Mouse (Mus musculus) hindbrain, embryonic 13.5 days (tissue): Measurements from ENCODE around the gene Enpep. TPM values are rescaled to one million over a fixed set of nuclear protein-coding genes. Genes with fewer than 3 reads are reported as not detected.

Experiments
- ATAC-seq: fragments of 200-750 bp; cut with Nextera tagmentation; 2 replicates; pipeline ENCODE4 v1.8.0; 2017; ENCODE audit warnings: moderate TSS enrichment; ENCODE audit not compliant: low FRiP score
- H3K27ac ChIP-seq: fragments of 300-500 bp; sonication (generic); 2 replicates; pipeline ENCODE4 v1.5.1; 2015; ENCODE audit warnings: inconsistent platforms, mild to moderate bottlenecking, moderate library complexity
- H3K27me3 ChIP-seq: fragments of 300-500 bp; sonication (generic); 2 replicates; pipeline ENCODE4 v1.6.1; 2015; ENCODE audit warnings: mild to moderate bottlenecking, inconsistent platforms
- H3K36me3 ChIP-seq: fragments of 300-500 bp; sonication (generic); 2 replicates; pipeline ENCODE4 v1.6.1; 2015; ENCODE audit warnings: mild to moderate bottlenecking, inconsistent platforms
- H3K4me1 ChIP-seq: fragments of 300-500 bp; sonication (generic); replicated peaks from 2 replicates; pipeline ENCODE4 v1.6.1; 2015; ENCODE audit warnings: inconsistent platforms
- H3K4me2 ChIP-seq: fragments of 300-500 bp; sonication (generic); 2 replicates; pipeline ENCODE4 v1.6.1; 2015; ENCODE audit warnings: inconsistent platforms, mild to moderate bottlenecking, moderate library complexity
- H3K4me3 ChIP-seq: fragments of 300-500 bp; sonication (generic); 2 replicates; pipeline ENCODE4 v1.5.1; 2015; ENCODE audit warnings: mild to moderate bottlenecking, inconsistent platforms
- H3K9ac ChIP-seq: fragments of 300-500 bp; sonication (generic); 2 replicates; pipeline ENCODE4 v1.6.1; 2015; ENCODE audit warnings: mild to moderate bottlenecking, inconsistent platforms
- H3K9me3 ChIP-seq: fragments of 300-500 bp; sonication (generic); 2 replicates; pipeline ENCODE4 v1.6.1; 2016; ENCODE audit warnings: inconsistent platforms
- WGBS: fragments of 180-500 bp; shearing (Covaris S2); methylation state at CpG from one replicate; pipeline ENCODE4 v1.1.7; 2015; 5-methylcytosine and 5-hydroxymethylcytosine counted together
- polyA plus RNA-seq: library from polyadenylated mRNA; unstranded; fragments of >200 nt; fragmentation: Nextera tagmentation; extraction: Ambion mirVana; gene quantifications from 2 replicates; pipeline ENCODE4 v1.2.1, GENCODE M21; 2015

Gene Enpep
- polyA plus RNA-seq, 1 experiment from 2014 or later = 1.6 TPM

DNA sequence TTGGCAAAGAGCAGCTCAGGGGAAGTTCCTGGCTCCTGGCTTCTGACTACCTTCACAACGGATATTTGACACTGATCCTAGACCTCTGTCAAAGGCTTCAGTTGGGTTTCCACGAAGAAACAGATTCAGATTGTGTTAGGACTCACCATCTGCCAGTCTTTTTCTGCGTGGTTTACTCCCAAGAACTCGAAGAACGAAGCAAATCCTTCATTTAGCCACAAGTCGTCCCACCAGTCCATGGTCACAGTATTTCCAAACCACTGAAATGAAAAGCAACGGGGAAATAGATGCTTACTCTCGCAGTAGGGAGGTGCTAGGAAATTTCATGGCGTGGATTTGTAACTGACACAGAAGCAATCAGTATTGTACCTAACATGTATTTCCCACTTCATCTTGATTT, 23.6 kb downstream of the Enpep start:
- Histone ChIP-seq H3K36me3 (no peaks in the 10 kb centered on the region), H3K27ac (no peak overlapping the region), H3K9ac (no peak overlapping the region), H3K4me1 (no peaks in the 10 kb centered on the region), H3K27me3 (no peaks in the 10 kb centered on the region), H3K4me2 (no peak overlapping the region), H3K9me3 (no peaks in the 10 kb centered on the region), H3K4me3 (no peak overlapping the region)
- 80% methylated on average over 9 of the region's 9 CpGs for WGBS
- ATAC-seq = no peak

DNA sequence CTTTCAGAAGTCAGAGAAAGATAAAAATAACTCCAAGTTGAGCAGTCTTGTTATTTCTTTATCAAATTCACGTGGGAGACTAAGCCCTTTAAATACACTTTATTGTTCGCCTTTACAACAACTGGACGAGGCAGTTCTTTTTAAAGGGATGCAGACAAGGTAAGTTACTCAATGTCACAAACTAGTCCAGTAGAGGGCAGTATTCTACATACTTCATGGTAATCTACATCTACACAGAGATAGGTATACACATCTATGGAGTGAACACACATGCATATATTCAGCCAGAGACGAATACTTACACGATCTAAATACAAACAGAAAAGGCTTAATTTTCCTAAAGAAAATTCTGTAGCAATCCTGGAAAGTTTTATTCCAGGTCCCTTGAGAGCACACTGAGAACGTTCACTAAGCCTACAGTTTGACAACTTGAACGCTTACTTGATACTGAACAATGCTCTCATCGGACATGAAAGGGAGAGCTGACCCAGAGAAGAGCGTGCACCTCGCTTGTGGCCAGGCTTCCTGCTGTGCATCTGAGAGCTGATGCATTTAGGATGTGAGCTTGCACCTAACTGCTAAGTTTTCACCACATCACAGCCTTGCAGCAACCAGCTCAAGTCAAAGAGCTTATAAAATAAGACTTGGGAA, 24.3 kb downstream of the Enpep start:
- WGBS = 49% methylated on average over 10 of the region's 10 CpGs

DNA sequence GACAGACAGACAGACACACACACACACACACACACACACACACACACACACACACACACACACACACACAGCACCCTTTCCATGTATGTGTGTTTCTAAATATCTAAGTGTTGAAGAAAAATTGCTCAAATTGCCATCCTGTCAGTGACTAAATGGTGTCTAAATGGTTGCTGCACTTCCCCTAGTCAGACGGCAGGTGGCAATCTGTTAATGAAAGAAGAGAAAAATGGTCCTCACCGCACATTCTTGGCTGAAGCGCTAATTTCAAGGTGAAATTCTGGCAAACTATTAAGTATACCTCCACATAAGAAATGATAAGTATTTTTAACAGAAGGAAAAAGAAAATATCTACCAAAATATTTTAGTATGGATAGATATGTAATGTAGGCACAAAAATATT, 28.6 kb downstream of the Enpep start:
- WGBS = 9% methylated on average over 3 of the region's 3 CpGs
- H3K27ac ChIP-seq = no peak overlapping the region
- no peak overlapping the region for H3K4me2 ChIP-seq
- H3K36me3 ChIP-seq = no peaks in the 10 kb centered on the region
- ATAC-seq = no peak
- no peaks in the 10 kb centered on the region for H3K27me3 ChIP-seq
- H3K9me3 ChIP-seq = no peaks in the 10 kb centered on the region
- H3K4me1 ChIP-seq = no peaks in the 10 kb centered on the region
- H3K4me3 ChIP-seq = no peak overlapping the region
- no peak overlapping the region for H3K9ac ChIP-seq

More for the DNA sequence above, 24.3 kb downstream of the Enpep start:
- Histone ChIP-seq H3K9me3 (no peaks in the 10 kb centered on the region), H3K9ac (no peak overlapping the region), H3K4me1 (no peaks in the 10 kb centered on the region), H3K27me3 (no peaks in the 10 kb centered on the region), H3K4me3 (no peak overlapping the region), H3K36me3 (no peaks in the 10 kb centered on the region), H3K27ac (no peak overlapping the region), H3K4me2 (no peak overlapping the region)
- peak; percentile 80; the same call in 1 of the 2 replicates for ATAC-seq

DNA sequence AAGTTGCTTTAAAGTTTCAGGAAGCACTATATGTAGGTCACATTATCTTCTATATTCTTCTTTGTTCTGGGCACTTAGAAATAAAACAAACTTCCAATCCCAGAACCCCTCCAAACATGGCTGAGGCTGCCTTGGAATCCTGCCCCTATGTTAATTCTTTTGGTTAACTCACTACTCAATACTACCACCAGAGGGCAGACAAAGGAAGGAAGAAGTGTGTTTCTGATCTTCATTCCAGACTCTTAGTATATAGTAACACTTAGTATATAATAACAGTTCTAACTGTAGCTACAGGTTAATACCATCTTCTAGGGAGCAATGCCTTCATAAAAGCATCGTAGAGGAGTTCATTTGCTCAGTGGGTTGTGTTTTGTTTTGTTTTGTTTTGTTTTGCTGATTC, 32.6 kb downstream of the Enpep start:
- Histone ChIP-seq H3K27ac (no peak overlapping the region), H3K9me3 (no peaks in the 10 kb centered on the region), H3K27me3 (no peaks in the 10 kb centered on the region), H3K4me1 (peaks cover 4% of the 10 kb centered on the region; the same call in 1 of the 2 replicates), H3K36me3 (no peaks in the 10 kb centered on the region), H3K4me3 (no peak overlapping the region), H3K4me2 (no peak overlapping the region), H3K9ac (no peak overlapping the region)
- WGBS = 77% methylated on average over 1 of the region's 1 CpGs
- no peak for ATAC-seq

DNA sequence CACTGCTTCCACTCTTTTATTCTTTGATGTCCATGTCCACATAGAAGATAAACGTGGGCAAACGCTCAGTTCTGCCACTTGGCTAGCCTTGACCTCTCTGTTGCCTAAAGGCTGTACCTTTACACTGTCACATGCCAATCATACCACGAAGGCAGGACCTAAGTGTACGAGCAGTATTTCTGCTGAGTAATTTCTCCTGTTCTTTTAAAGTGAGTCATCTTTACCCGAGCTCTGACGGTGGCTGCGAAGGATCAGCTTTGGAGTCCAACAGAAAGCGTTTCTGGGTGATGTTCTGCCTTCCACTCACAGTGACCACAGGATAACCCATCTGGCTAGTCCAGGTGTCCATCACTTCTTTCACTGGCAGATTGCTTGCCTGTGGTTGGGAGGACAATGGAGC, 33.9 kb downstream of the Enpep start:
- Histone ChIP-seq H3K27ac (no peak overlapping the region), H3K9ac (no peak overlapping the region), H3K36me3 (no peaks in the 10 kb centered on the region), H3K9me3 (no peaks in the 10 kb centered on the region), H3K4me2 (no peak overlapping the region), H3K27me3 (no peaks in the 10 kb centered on the region), H3K4me1 (peaks cover 4% of the 10 kb centered on the region; the same call in 1 of the 2 replicates), H3K4me3 (no peak overlapping the region)
- 88% methylated on average over 8 of the region's 8 CpGs for whole genome bisulfite sequencing
- no peak for ATAC-seq

DNA sequence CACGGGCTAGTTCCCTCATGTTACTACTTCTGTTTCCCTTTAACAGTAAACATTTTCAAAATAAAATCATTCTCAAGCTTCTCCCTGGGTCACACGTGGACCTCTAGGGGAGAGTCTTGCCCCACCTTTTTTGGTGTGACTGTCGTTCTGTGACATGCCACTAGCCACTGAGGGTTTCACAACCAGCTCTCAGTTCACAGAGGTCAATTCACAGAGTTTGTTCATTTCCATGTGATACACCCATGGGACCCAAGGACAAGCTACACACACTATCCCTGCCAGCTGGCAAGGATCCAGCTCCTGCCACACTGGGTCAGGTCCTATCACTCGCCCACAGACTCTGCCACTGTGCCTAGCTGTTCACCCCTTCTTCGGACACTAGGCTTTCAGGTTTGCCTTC, 35.5 kb downstream of the Enpep start:
- H3K9ac ChIP-seq = no peak overlapping the region
- no peak overlapping the region for H3K4me2 ChIP-seq
- no peak overlapping the region for H3K4me3 ChIP-seq
- no peak for ATAC-seq
- H3K4me1 ChIP-seq = peaks cover 4% of the 10 kb centered on the region; the same call in 1 of the 2 replicates
- H3K9me3 ChIP-seq = no peaks in the 10 kb centered on the region
- H3K36me3 ChIP-seq = no peaks in the 10 kb centered on the region
- 77% methylated on average over 5 of the region's 5 CpGs for WGBS
- no peak overlapping the region for H3K27ac ChIP-seq
- H3K27me3 ChIP-seq = no peaks in the 10 kb centered on the region

DNA sequence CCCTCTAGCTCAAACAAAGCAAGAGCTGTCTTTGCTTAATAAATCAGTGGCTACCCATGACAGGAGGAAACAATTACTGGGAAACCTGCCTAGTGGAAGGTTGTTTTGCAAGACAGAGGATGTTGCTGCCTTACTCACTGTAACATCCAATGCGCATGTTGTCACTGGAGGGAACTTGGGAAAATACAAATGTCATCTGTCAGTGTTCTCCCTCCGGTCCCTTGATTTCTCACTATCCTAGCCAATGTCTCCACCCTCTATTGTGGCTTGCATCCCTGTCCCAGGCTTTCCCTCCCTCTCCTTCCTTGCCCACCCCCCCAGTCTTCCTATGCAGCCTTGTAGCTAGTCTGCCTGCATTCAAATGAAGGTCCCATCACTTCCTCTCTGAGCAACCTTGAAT, 36.6 kb downstream of the Enpep start:
- ATAC-seq = no peak
- H3K9ac ChIP-seq = no peak overlapping the region
- no peaks in the 10 kb centered on the region for H3K27me3 ChIP-seq
- 57% methylated on average over 2 of the region's 2 CpGs for WGBS
- no peaks in the 10 kb centered on the region for H3K9me3 ChIP-seq
- H3K4me2 ChIP-seq = no peak overlapping the region
- H3K4me3 ChIP-seq = no peak overlapping the region
- no peak overlapping the region for H3K27ac ChIP-seq
- no peaks in the 10 kb centered on the region for H3K36me3 ChIP-seq
- peaks cover 4% of the 10 kb centered on the region; the same call in 1 of the 2 replicates for H3K4me1 ChIP-seq

DNA sequence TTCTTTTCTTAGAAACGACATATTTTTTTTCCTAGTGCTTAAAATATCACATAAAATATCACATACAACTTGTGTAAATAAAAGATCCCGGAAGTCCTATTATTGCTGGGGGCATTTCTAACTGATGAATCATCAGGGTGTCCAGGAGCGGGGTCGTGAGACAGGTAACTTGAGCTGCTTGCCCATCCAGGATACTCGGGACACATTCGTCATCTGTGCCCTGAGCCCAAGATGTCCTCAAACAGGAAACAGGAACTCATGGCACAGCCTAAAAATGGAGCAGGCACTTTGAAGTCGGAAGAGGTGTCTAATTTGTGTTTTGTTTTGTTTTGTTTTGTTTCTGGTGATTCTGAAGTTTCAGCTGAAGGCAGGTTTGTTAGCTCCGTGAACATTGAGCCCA, 43.0 kb downstream of the Enpep start:
- H3K4me3 ChIP-seq = no peak overlapping the region
- ATAC-seq = no peak
- no peak overlapping the region for H3K9ac ChIP-seq
- H3K27me3 ChIP-seq = no peaks in the 10 kb centered on the region
- no peaks in the 10 kb centered on the region for H3K36me3 ChIP-seq
- H3K9me3 ChIP-seq = no peaks in the 10 kb centered on the region
- 80% methylated on average over 8 of the region's 8 CpGs for WGBS
- no peaks in the 10 kb centered on the region for H3K4me1 ChIP-seq
- no peak overlapping the region for H3K4me2 ChIP-seq
- H3K27ac ChIP-seq = no peak overlapping the region

DNA sequence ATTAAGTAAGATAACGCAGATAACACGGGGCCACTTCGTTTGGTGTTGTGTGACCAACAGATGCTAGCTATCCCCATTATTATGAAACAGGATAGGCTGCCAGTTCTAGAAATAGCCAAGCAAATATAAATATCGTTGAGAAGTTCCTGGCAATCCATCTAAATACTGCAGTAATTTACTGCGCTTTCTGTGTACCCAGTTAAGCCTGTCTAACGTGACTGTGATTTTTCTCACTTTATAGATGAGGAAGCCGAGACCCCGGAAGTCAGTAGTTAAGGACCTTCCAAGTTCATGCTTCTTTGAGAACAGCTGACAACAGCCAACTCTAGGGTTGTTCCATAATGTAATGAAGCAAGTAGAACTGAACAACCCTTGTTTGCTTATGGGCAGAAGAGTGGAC, 45.4 kb downstream of the Enpep start:
- Histone ChIP-seq H3K4me2 (no peak overlapping the region), H3K9me3 (no peaks in the 10 kb centered on the region), H3K36me3 (no peaks in the 10 kb centered on the region), H3K27ac (no peak overlapping the region), H3K4me3 (no peak overlapping the region), H3K27me3 (no peaks in the 10 kb centered on the region), H3K4me1 (no peaks in the 10 kb centered on the region), H3K9ac (no peak overlapping the region)
- 94% methylated on average over 8 of the region's 8 CpGs for WGBS
- ATAC-seq = no peak

DNA sequence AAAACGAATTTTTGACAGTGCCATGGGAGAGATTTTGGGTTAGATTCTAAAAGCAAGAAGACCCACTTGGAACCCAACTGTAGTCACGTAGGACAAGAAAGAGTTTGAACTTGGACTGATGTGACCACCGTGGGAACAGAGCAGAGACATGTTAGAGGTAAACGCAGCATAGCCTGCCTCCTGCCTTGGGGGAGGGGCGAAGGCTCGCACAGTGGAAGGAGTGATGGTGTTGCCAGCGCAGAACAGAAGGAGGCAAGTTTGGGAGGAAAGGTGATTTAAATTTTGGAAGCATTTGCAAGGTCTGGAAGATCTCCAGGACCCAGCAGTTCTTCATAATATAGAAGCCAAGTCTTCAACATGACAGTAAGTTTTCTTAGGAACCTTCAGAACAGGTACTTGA, 46.1 kb downstream of the Enpep start:
- Histone ChIP-seq H3K9ac (no peak overlapping the region), H3K36me3 (no peaks in the 10 kb centered on the region)
- 80% methylated on average over 7 of the region's 7 CpGs for WGBS

DNA sequence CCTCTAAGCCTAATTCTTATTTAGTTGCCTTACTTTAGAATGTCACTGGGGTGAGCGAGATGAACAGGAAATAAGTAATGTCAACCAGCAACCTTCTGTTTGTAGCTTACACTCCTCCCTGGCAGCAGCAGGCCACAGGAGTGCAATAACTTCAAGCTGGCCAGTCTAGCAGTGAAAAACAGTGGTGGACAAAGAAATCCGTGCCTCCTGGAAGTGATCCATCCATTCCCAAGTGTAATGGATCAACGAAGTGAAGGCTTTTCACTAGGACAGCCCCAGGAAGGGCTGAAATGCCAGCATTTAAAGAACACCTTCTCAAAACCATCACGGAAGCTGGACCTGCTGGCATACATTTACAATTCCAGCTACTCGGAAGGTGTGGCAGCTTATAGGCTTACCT, 48.2 kb downstream of the Enpep start:
- no peak for ATAC-seq
- Histone ChIP-seq H3K36me3 (no peaks in the 10 kb centered on the region), H3K27ac (no peak overlapping the region), H3K4me1 (no peaks in the 10 kb centered on the region), H3K4me3 (no peak overlapping the region), H3K9ac (no peak overlapping the region), H3K9me3 (no peaks in the 10 kb centered on the region), H3K27me3 (no peaks in the 10 kb centered on the region), H3K4me2 (no peak overlapping the region)
- 87% methylated on average over 5 of the region's 5 CpGs for WGBS

More for the DNA sequence above, 46.1 kb downstream of the Enpep start:
- Histone ChIP-seq H3K4me2 (no peak overlapping the region), H3K9me3 (no peaks in the 10 kb centered on the region), H3K27me3 (no peaks in the 10 kb centered on the region), H3K27ac (no peak overlapping the region), H3K4me1 (no peaks in the 10 kb centered on the region), H3K4me3 (no peak overlapping the region)
- ATAC-seq = no peak

DNA sequence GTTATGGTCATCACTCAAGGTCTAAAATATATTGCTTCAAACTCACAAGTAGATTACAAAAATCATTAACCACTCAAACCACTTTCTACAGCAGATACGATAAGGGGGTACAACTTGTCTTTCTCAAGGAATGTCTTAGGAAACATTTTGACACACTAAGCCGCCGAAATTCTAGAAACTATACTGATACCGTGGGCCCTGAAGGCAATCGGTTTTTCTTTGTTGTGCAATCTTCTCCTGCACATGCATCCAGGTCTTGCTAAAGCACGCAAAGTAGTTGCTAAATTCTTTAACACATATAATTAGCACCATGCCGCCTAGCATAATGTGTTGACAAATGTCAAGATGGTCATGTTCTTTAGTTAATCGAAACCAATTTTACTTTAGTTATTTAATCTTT, 53.1 kb downstream of the Enpep start:
- Histone ChIP-seq H3K9me3 (no peaks in the 10 kb centered on the region), H3K27me3 (no peaks in the 10 kb centered on the region), H3K36me3 (no peaks in the 10 kb centered on the region), H3K27ac (no peak overlapping the region), H3K4me2 (no peak overlapping the region), H3K4me1 (no peaks in the 10 kb centered on the region), H3K9ac (no peak overlapping the region), H3K4me3 (no peak overlapping the region)
- no peak for ATAC-seq
- WGBS = 95% methylated on average over 8 of the region's 8 CpGs

DNA sequence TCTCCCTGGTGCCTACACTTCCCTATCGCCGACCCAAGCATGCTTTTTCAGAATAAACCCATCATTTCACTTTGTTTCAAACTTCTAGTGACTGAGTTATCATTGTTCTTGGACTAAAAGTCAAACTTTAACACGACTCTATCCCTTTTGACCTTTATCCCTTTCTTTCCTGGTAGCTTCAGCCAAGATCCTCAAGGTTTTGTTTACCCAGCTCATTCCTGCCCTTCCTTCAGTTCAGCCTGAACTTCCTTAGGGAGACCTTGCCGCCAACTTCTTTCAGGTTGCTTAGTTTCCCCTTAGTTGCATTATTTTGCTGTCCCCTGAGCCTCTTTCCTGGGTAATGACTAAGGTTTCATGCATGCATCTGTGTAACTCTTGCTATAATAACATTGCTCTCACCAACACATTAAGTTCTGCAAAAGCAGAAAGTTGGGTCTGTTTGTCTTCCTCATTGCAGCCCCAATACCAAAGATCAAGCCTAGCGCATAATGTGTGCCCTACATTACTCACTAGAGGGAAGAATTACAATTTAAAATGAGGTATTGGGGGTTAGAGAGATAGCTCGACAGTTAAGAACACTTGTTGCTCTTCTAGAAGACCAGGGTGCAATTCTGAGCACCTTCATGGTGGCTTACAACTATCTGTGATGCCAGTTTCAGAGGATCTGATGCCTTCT, 59.2 kb downstream of the Enpep start:
- Histone ChIP-seq H3K27ac (no peak overlapping the region), H3K9me3 (no peaks in the 10 kb centered on the region), H3K4me2 (no peak overlapping the region), H3K9ac (no peak overlapping the region), H3K27me3 (no peaks in the 10 kb centered on the region), H3K4me3 (no peak overlapping the region), H3K36me3 (no peaks in the 10 kb centered on the region), H3K4me1 (no peaks in the 10 kb centered on the region)
- WGBS = 83% methylated on average over 6 of the region's 6 CpGs
- ATAC-seq = no peak
